Mouse (Mus musculus) lung, embryonic 15.5 days (tissue): ENCODE results near the gene Gm10553. TPM values are rescaled to one million over a fixed set of nuclear protein-coding genes. Genes with fewer than 3 reads are reported as not detected.
"Not testable (repeated sequence)": the region's sequence is repeated elsewhere in the genome, so short reads cannot be mapped to it uniquely, and the experiment has no call there.

Experiments used
- ATAC-seq: fragments of 200-750 bp; cut with Nextera tagmentation; 2 replicates; pipeline ENCODE4 v1.8.0; 2017; ENCODE audit warnings: moderate number of reproducible peaks, borderline replicate concordance; ENCODE audit not compliant: low FRiP score, low TSS enrichment; ENCODE audit errors: extremely low read depth
- H3K27ac ChIP-seq: fragments of 300-500 bp; sonication (generic); 2 replicates; pipeline ENCODE4 v1.5.1; 2015; ENCODE audit warnings: moderate library complexity, mild to moderate bottlenecking, inconsistent platforms
- H3K27me3 ChIP-seq: fragments of 300-500 bp; sonication (generic); 2 replicates; pipeline ENCODE4 v1.6.1; 2015; ENCODE audit warnings: inconsistent platforms
- H3K36me3 ChIP-seq: fragments of 300-500 bp; sonication (generic); 2 replicates; pipeline ENCODE4 v1.6.1; 2015; ENCODE audit warnings: inconsistent platforms
- H3K4me1 ChIP-seq: fragments of 300-500 bp; sonication (generic); 2 replicates; pipeline ENCODE4 v1.6.1; 2015; ENCODE audit warnings: inconsistent platforms
- H3K4me2 ChIP-seq: fragments of 300-500 bp; sonication (generic); 2 replicates; pipeline ENCODE4 v1.6.1; 2015; ENCODE audit warnings: inconsistent platforms, mild to moderate bottlenecking, moderate library complexity
- H3K4me3 ChIP-seq: fragments of 300-500 bp; sonication (generic); 2 replicates; pipeline ENCODE4 v1.5.1; 2015; ENCODE audit warnings: mild to moderate bottlenecking, inconsistent platforms
- H3K9ac ChIP-seq: fragments of 300-500 bp; sonication (generic); 2 replicates; pipeline ENCODE4 v1.6.1; 2015; ENCODE audit warnings: inconsistent platforms
- H3K9me3 ChIP-seq: fragments of 300-500 bp; sonication (generic); 2 replicates; pipeline ENCODE4 v1.6.1; 2016; ENCODE audit warnings: inconsistent platforms
- WGBS: fragments of 180-500 bp; shearing (Covaris S2); methylation state at CpG from one replicate; pipeline ENCODE4 v1.1.7; 2015; 5-methylcytosine and 5-hydroxymethylcytosine counted together
- polyA plus RNA-seq: library from polyadenylated mRNA; unstranded; fragments of >200 nt; fragmentation: Nextera tagmentation; extraction: Ambion mirVana; gene quantifications from 2 replicates; pipeline ENCODE4 v1.2.1, GENCODE M21; 2015

Gm10553 gene
- polyA plus RNA-seq: not detected in 2 replicates

DNA sequence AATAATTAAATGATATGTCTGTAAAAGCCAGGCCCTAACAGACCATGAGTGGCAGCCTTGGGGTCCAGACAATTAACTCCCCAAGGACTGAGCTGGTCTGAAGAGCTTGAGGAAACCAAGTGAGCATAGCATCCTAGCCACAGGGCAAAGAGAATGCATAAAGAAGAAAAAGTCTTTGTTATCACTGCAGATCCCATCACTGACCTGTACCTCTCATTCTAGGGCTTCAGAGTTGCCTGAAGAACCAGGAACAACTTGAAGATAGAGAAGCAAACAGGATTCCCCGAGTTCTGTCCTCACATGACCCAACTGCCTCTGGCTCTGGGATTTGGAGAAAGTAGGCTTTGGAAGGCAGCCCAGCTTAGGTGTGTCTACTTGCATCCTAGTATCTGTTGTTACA is at the start of gene Gm10553:
Gene Gm10553 (plus strand): TSS at position 301 of the 400 bp plus-strand sequence.
- WGBS: 51% methylated on average over 1 of the region's 1 CpGs
- not testable (repeated sequence) for H3K36me3 ChIP-seq, H3K4me3 ChIP-seq, H3K4me2 ChIP-seq, H3K9ac ChIP-seq, H3K27ac ChIP-seq, H3K4me1 ChIP-seq, H3K27me3 ChIP-seq, H3K9me3 ChIP-seq, ATAC-seq

DNA sequence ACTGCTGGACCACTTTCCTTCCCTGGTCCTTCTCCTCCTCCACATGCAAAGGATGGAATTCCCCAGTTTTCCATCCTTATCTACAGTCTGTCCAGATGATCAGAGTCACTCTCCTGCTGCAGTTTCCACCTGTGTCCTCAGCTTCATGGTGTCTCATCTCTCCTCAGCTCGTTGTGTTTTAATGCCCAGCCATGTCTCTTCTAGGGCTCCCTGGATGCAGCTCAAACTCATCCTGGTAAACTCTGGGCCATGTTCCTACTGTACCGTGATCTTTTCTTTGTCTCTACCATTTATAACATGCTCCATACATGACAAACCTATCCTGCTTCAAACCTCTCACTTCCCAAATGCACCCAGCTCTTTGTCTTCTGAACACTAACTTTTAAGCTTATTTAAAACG is 28.3 kb upstream of the Gm10553 start:
- not testable (repeated sequence) for H3K36me3 ChIP-seq, H3K4me3 ChIP-seq, H3K4me2 ChIP-seq, H3K9ac ChIP-seq, ATAC-seq, H3K9me3 ChIP-seq, H3K27me3 ChIP-seq, H3K27ac ChIP-seq, H3K4me1 ChIP-seq
- 60% methylated on average over 3 of the region's 3 CpGs for WGBS

DNA sequence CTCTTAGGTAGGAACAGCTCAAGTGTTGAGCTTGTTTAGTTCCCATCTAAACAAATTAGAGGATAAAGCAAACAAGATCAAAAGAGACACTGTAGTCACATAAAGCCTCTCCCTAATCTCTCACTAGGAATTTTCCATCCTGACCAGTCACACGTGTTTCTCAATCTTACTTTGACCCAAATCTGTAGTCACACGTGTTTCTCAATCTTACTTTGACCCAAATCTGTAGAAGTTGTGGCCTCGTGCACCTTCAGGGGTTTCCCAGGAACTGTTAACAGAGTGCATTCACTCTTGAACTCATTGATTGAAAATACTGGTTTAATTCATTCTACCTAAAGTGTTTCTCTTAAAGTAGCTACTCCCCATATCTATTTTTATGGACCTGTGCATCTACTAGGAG is 26.9 kb upstream of the Gm10553 start:
- not testable (repeated sequence) for H3K27me3 ChIP-seq, ATAC-seq, H3K9me3 ChIP-seq, H3K27ac ChIP-seq, H3K4me3 ChIP-seq, H3K4me1 ChIP-seq, H3K4me2 ChIP-seq, H3K36me3 ChIP-seq, H3K9ac ChIP-seq
- 59% methylated on average over 3 of the region's 3 CpGs for WGBS

DNA sequence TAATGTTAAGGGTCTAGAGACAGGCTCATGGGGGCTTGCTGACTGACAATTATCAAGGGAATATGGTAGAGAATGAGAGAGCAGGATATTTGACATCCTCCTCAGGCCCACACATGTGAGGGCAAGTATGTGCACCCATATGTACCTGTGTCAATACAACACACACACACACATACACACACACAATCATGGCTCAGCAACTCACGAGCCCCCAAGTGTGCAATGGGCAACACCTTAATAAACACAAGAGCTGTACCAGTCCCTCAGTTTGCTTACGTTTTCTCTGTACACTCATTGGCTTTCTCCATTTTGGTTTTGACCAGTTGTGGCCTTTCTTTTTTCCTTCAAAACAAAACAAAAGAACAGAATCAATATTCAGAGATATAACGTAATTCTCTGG is 15.2 kb upstream of the Gm10553 start:
- not testable (repeated sequence) for H3K36me3 ChIP-seq, H3K4me3 ChIP-seq, H3K4me2 ChIP-seq, H3K9me3 ChIP-seq, ATAC-seq, H3K9ac ChIP-seq, H3K27ac ChIP-seq, H3K4me1 ChIP-seq, H3K27me3 ChIP-seq
- 58% methylated on average over 3 of the region's 3 CpGs for WGBS

DNA sequence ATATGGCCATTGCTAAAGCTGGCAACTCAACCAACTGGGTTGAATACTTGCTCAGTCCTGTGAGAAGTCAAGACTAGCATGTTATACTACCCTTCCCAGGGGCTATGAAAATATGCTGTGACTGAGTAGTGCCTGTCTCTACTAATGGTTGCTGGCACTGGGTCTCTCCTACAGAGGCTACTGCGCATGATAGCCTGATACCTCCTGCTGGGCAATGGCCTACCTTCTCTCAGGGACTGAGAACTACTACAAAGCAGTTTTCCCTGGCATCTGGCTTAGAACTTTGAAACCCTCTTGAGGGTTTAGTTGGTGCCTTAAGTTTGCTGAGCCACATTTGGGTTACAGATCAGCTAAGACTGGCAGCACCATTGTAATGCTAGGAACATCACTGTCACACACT is 13.8 kb upstream of the Gm10553 start:
- H3K4me1 ChIP-seq, H3K9me3 ChIP-seq, H3K4me3 ChIP-seq, ATAC-seq, H3K9ac ChIP-seq, H3K4me2 ChIP-seq, H3K27ac ChIP-seq, H3K36me3 ChIP-seq, H3K27me3 ChIP-seq: not testable (repeated sequence)
- 67% methylated on average over 1 of the region's 1 CpGs for WGBS

DNA sequence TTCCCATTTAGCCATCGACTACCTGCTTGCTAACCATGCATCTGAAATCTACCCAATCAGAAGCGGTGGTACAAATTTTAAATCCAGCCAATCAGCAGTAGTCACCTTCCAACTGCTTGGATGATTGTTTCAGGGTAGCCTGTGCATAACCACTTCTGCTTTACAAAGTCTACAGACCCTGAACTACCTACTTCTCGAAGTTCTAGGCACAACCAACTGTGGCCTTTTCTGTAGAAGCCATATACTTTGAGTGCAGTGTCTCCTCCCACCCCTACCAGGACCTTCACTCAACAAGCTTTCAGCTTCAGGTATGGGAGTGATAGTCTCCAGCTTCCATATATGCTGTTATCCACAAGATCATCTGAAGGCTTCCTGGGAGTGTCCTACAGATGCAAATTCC is 7.8 kb upstream of the Gm10553 start:
- WGBS: 24% methylated on average over 1 of the region's 3 CpGs
- not testable (repeated sequence) for H3K9ac ChIP-seq, H3K4me2 ChIP-seq, H3K9me3 ChIP-seq, ATAC-seq, H3K4me1 ChIP-seq, H3K36me3 ChIP-seq, H3K4me3 ChIP-seq, H3K27ac ChIP-seq, H3K27me3 ChIP-seq

DNA sequence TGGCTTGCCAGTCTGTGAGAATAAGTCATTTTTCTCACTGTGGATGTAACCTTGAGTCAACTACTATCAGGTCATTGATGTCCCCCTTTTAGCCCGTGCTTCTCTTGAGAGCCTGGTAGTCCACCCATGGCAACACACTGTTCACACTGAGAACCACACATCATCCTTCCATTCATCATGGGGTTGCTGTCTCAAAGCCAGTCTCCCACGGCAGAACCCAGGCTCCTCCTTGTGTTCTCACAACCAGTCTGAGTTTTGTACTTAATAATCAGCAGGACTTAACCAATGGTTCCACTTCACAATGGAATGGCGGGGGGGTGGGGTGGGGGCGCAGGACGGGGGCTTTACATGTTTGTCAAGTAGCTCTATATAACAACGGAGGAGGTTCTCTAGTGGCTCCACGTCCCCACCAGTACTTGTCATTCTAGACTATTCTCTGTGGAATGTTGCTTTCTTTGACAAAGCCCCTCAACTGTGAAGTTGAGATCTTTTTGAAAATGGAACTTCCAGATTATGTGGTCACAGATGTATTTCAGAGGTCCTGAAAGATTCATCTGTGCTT is 6.9 kb upstream of the Gm10553 start:
- not testable (repeated sequence) for H3K27ac ChIP-seq, H3K36me3 ChIP-seq, H3K4me1 ChIP-seq, H3K4me2 ChIP-seq, H3K9ac ChIP-seq, ATAC-seq, H3K27me3 ChIP-seq, H3K9me3 ChIP-seq, H3K4me3 ChIP-seq
- 77% methylated on average over 7 of the region's 7 CpGs for WGBS

DNA sequence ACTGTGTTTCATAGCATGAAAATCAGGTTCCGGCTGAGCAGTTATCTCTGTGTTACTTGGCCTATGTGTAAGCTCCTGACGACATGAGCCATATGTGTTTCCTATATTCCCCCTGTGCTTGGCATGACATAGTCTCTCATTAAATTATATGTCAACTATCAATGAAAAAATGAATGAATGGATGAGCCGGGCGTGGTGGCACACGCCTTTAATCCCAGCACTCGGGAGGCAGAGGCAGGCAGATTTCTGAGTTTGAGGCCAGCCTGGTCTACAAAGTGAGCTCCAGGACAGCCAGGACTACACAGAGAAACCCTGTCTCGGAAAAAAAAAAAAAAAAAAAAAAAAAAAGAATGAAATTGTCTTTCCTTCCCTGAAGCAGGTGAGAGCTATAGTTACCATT is 883 bp upstream of the Gm10553 start:
- H3K4me1 ChIP-seq, ATAC-seq: not testable (repeated sequence)

DNA sequence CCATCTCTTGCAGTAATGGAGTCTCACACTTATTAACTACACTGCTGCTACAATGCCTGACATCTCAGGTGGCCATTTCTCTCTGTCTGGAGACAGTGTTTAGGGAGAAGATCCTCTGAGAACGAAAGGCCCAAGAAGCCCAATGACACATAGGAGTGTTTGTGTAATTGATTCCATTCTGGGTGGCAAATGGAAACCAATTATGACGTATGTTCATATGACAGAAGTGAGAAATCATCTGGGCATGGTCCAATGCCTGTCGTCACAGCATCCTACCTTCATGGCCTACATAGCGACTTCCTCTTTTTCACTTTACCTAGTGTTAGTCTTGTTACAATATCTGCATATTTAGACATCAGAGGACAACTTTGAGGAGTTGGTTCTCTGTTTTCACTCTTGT is 1.8 kb downstream of the Gm10553 start:
- not testable (repeated sequence) for H3K9me3 ChIP-seq, ATAC-seq, H3K4me2 ChIP-seq, H3K9ac ChIP-seq, H3K27ac ChIP-seq, H3K4me1 ChIP-seq, H3K4me3 ChIP-seq, H3K27me3 ChIP-seq, H3K36me3 ChIP-seq
- 75% methylated on average over 4 of the region's 4 CpGs for WGBS

More for the DNA sequence above, 883 bp upstream of the Gm10553 start:
- not testable (repeated sequence) for H3K9ac ChIP-seq, H3K4me3 ChIP-seq, H3K9me3 ChIP-seq, H3K36me3 ChIP-seq, H3K4me2 ChIP-seq, H3K27me3 ChIP-seq, H3K27ac ChIP-seq
- WGBS: 82% methylated on average over 7 of the region's 7 CpGs

DNA sequence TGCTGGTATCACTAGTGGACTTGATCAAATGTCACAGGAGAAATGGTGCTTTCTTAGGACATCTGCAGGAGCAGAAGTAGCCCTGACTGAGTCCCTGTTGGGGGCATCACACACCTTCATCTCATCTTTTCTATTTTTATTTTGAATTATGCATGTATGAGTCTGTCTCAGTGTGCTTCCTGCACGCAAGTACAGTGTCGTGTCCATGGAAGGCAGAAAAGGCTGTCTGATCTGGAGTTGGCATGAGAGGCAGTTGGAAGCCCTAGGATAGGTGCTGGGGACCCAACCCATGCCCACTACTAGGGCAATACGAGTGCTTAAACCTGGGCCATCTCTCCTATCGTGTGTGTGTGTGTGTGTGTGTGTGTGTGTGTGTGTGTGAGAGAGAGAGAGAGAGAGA is 5.4 kb downstream of the Gm10553 start:
- H3K9me3 ChIP-seq, H3K9ac ChIP-seq, H3K36me3 ChIP-seq, H3K27me3 ChIP-seq, H3K4me3 ChIP-seq, H3K4me2 ChIP-seq, H3K27ac ChIP-seq, H3K4me1 ChIP-seq, ATAC-seq: not testable (repeated sequence)
- WGBS: 81% methylated on average over 4 of the region's 4 CpGs

DNA sequence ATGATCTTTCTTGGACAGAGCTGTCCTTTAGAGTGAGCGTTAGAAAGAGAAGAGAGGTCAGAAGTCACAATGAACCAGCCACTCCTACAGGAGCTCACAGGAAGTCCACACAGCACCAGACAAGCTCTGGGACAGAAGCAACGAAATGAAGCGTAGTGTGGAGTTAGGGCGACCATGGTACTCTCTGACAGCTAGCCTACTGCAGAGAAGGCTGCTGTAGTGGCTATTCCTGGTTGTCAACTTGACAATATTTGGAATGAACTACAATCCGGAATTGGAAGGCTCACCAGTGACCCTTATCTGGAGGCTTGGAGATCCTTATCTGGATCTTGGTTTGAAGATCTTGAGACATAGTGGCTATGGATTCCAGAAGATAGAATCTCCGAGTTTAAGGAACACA is 6.0 kb downstream of the Gm10553 start:
- H3K4me3 ChIP-seq, ATAC-seq, H3K27me3 ChIP-seq, H3K27ac ChIP-seq, H3K36me3 ChIP-seq, H3K9me3 ChIP-seq, H3K4me1 ChIP-seq, H3K9ac ChIP-seq, H3K4me2 ChIP-seq: not testable (repeated sequence)
- 60% methylated on average over 5 of the region's 6 CpGs for WGBS

DNA sequence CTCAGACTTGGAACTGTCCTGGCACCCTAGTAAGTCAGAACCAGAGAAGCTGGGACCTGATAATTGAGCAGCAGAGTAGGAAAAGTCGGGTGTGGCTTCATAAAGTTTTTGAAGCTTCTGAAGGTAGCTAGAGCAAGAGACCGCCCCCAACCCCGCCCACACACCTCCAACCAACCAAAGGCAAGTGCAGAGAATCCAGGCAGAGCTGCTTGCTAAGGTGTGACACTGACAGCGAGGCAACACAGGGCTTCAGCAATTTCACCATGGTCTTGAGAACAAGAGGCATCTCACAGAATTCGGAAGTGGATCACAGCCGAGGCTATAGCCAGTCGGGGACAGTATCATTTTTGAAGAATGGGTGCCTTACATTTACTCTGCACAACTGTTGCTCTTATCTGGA is 9.8 kb downstream of the Gm10553 start, which contains the start of gene A530032D15Rik:
Gene A530032D15Rik (minus strand): TSS at position 101 of the 400 bp plus-strand sequence.
- WGBS: 68% methylated on average over 2 of the region's 7 CpGs
- not testable (repeated sequence) for ATAC-seq, H3K9me3 ChIP-seq

DNA sequence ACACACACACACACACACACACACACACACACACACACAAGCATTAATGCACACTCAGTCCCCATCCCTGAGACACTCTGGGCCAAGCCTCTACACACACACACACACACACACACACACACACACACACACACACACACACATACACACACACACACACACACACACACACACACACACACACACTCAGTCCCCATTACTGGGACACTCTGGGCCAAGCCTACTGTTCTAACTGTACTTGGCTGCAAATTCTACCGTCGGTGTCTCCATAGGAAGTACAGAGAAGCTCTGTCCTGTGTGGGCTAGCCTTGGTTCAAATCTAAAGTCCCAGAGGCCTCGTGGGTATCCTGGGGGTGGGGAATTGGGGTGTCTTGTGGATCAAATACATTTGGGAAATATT is 10.9 kb downstream of the Gm10553 start:
- ATAC-seq, H3K27me3 ChIP-seq, H3K9me3 ChIP-seq, H3K4me3 ChIP-seq, H3K4me2 ChIP-seq, H3K36me3 ChIP-seq, H3K9ac ChIP-seq, H3K4me1 ChIP-seq, H3K27ac ChIP-seq: not testable (repeated sequence)
- WGBS: 83% methylated on average over 3 of the region's 3 CpGs

More for the DNA sequence above, 9.8 kb downstream of the Gm10553 start, which contains the start of gene A530032D15Rik:
- H3K4me1 ChIP-seq, H3K27me3 ChIP-seq, H3K4me2 ChIP-seq, H3K36me3 ChIP-seq, H3K4me3 ChIP-seq, H3K27ac ChIP-seq, H3K9ac ChIP-seq: not testable (repeated sequence)
